Mouse (Mus musculus): ENCODE data around the gene Cd44.

DNA sequence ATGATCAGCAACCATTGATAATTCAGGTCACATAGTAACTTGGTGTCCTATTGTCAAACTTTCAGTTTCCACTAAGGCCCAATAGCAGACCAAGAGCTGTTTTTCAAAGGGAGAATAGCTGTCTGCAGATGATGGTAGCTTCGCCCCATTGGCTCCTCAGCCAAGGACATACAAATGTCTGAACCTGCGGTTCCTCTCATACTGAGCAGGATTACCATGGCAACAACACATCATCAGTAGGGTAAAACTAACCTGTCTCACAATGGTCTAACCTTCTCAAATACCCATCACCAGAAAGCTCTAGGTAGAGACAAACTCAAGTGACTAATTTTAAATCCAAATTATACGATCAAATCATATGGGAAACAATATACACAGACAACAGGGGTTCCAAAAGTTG, 72.3 kb downstream of the Cd44 start:
- no peak for TF ChIP-seq CTCF (IDR thresholded peaks at IDR 0.05; ENCODE audit: control insufficient read depth, insufficient read depth, insufficient replicate concordance, low read depth, low read length)
- no peak for TF ChIP-seq POLR2A (IDR thresholded peaks at IDR 0.05; ENCODE audit: control insufficient read depth, low read depth, low read length)
